Mouse (Mus musculus) kidney, adult 2 months (tissue): ENCODE results near the gene Cdc123. TPM values are rescaled to one million over a fixed set of nuclear protein-coding genes. Genes with fewer than 3 reads are reported as not detected.
A peak's percentile ranks its signal among the peaks of the same experiment; 100 is the strongest.

ENCODE experiments used
- DNase-seq: peaks from one replicate; pipeline ENCODE4 v3.0.0; 2021
- H3K27ac ChIP-seq: fragments of 200-500 bp; 2 replicates; pipeline ENCODE4 v1.5.1; 2012; ENCODE audit warnings: low read depth, low read length, control low read depth, inconsistent platforms; ENCODE audit not compliant: insufficient read depth
- H3K27me3 ChIP-seq: fragments of 200-500 bp; replicated peaks from 2 replicates; pipeline ENCODE4 v1.6.1; 2012; ENCODE audit warnings: mild to moderate bottlenecking, moderate library complexity, low read length, inconsistent platforms; ENCODE audit not compliant: control insufficient read depth, insufficient read depth
- H3K36me3 ChIP-seq: fragments of 200-500 bp; 2 replicates; pipeline ENCODE4 v1.6.1; 2012; ENCODE audit warnings: mild to moderate bottlenecking, moderate library complexity, low read length, inconsistent platforms; ENCODE audit not compliant: control insufficient read depth, insufficient read depth
- H3K4me1 ChIP-seq: fragments of 200-500 bp; 2 replicates; pipeline ENCODE4 v1.6.1; 2011; ENCODE audit warnings: low read length; ENCODE audit not compliant: control insufficient read depth, insufficient read depth
- H3K4me3 ChIP-seq: fragments of 200-500 bp; 2 replicates; pipeline ENCODE4 v1.5.1; 2011; ENCODE audit warnings: mild to moderate bottlenecking, low read depth, low read length, control low read depth; ENCODE audit not compliant: insufficient read depth
- CTCF ChIP-seq: fragments of 200-500 bp; conservative IDR thresholded peaks from 2 replicates; pipeline ENCODE4 v1.5.1; 2011; ENCODE audit warnings: low read depth, mild to moderate bottlenecking, control low read depth, low read length, moderate library complexity, mixed read lengths; ENCODE audit not compliant: insufficient read depth, insufficient read length
- POLR2A ChIP-seq: fragments of 200-500 bp; IDR thresholded peaks from one replicate; pipeline ENCODE4 v1.6.1; 2011; ENCODE audit warnings: low read depth, low read length, control low read depth
- WGBS: fragments of 180-500 bp; shearing (Covaris S2); methylation state at CpG from one replicate; pipeline ENCODE4 v1.1.7; 2018; 5-methylcytosine and 5-hydroxymethylcytosine counted together
- polyA plus RNA-seq: library from polyadenylated mRNA; depleted of rRNA; stranded (reverse); fragments of >200 nt; gene quantifications from 2 replicates; pipeline ENCODE4 v1.2.3, GENCODE M21; 2012

Gene Cdc123
- polyA plus RNA-seq, 1 experiment: 74.7 TPM

- TF ChIP-seq POLR2A: no peak
- TF ChIP-seq CTCF: no peak
- Histone ChIP-seq H3K36me3 (no peaks in the 10 kb centered on the region; the same call in 1 of the 2 replicates), H3K27me3 (no peaks in the 10 kb centered on the region), H3K27ac (no peak within 1 kb of the TSS), H3K4me3 (no peak within 1 kb of the TSS), H3K4me1 (no peaks in the 10 kb centered on the region)
- no peak for DNase-seq
- 95% methylated on average over 3 of the region's 3 CpGs for WGBS
Measured at GRCm38 (mm10) chr2:5862834-5863233, 17.9 kb upstream of the Cdc123 start, which contains the start of gene Gm13199. Gene Gm13199 (minus strand): TSS chr2:5862934.

- Histone ChIP-seq H3K4me1 (no peaks in the 10 kb centered on the region), H3K27me3 (no peaks in the 10 kb centered on the region), H3K27ac (no peak overlapping the region), H3K36me3 (no peaks in the 10 kb centered on the region), H3K4me3 (no peak overlapping the region)
- no peak for TF ChIP-seq CTCF
- TF ChIP-seq POLR2A: no peak
- 78% methylated on average over 5 of the region's 5 CpGs for WGBS
- no peak for DNase-seq
Measured at GRCm38 (mm10) chr2:5851866-5852265, 6.9 kb upstream of the Cdc123 start.

GRCm38 (mm10) chr2:5851116-5851515, 6.2 kb upstream of the Cdc123 start:
- Histone ChIP-seq H3K36me3 (no peaks in the 10 kb centered on the region), H3K4me1 (no peaks in the 10 kb centered on the region), H3K4me3 (no peak overlapping the region), H3K27ac (no peak overlapping the region), H3K27me3 (no peaks in the 10 kb centered on the region)
- no peak for DNase-seq
- TF ChIP-seq CTCF (no peak), POLR2A (no peak)
- 88% methylated on average over 9 of the region's 9 CpGs for WGBS

- no peaks in the 10 kb centered on the region for H3K36me3 ChIP-seq
- H3K4me1 ChIP-seq: no peaks in the 10 kb centered on the region
- no peak overlapping the region for H3K27ac ChIP-seq
- TF ChIP-seq CTCF: no peak
- TF ChIP-seq POLR2A: no peak
- H3K4me3 ChIP-seq: peak overlapping the region; percentile 78
- DNase-seq: no peak
- WGBS: 7% methylated on average over 4 of the region's 4 CpGs
- H3K27me3 ChIP-seq: no peaks in the 10 kb centered on the region
Measured at GRCm38 (mm10) chr2:5845826-5846225, 862 bp upstream of the Cdc123 start.

- no peak for DNase-seq
- 3% methylated on average over 23 of the region's 23 CpGs for WGBS
Measured at GRCm38 (mm10) chr2:5844181-5844872, 637 bp downstream of the Cdc123 start.

GRCm38 (mm10) chr2:5840815-5841214, 4.1 kb downstream of the Cdc123 start:
- no peaks in the 10 kb centered on the region; the same call in 1 of the 2 replicates for H3K36me3 ChIP-seq
- H3K4me3 ChIP-seq: no peak overlapping the region
- no peak overlapping the region for H3K27ac ChIP-seq
- H3K4me1 ChIP-seq: no peaks in the 10 kb centered on the region
- 91% methylated on average over 11 of the region's 11 CpGs for WGBS
- DNase-seq: no peak
- TF ChIP-seq CTCF: no peak
- no peaks in the 10 kb centered on the region for H3K27me3 ChIP-seq

More at GRCm38 (mm10) chr2:5844181-5844872, 637 bp downstream of the Cdc123 start:
- TF ChIP-seq CTCF (no peak), POLR2A (no peak)
- Histone ChIP-seq H3K36me3 (no peaks in the 10 kb centered on the region; the same call in 1 of the 2 replicates), H3K4me1 (no peaks in the 10 kb centered on the region), H3K4me3 (peak overlapping the region; percentile 78), H3K27ac (no peak overlapping the region; the same call in 1 of the 2 replicates), H3K27me3 (no peaks in the 10 kb centered on the region)

- no peaks in the 10 kb centered on the region; the same call in 1 of the 2 replicates for H3K36me3 ChIP-seq
- TF ChIP-seq CTCF (no peak), POLR2A (no peak)
Measured at GRCm38 (mm10) chr2:5825265-5825913, 19.6 kb downstream of the Cdc123 start.

GRCm38 (mm10) chr2:5824685-5825084, 20.3 kb downstream of the Cdc123 start:
- 78% methylated on average over 5 of the region's 5 CpGs for WGBS
- no peak overlapping the region for H3K4me3 ChIP-seq
- DNase-seq: no peak
- H3K27ac ChIP-seq: no peak overlapping the region
- TF ChIP-seq CTCF (no peak), POLR2A (no peak)
- H3K27me3 ChIP-seq: no peaks in the 10 kb centered on the region
- H3K36me3 ChIP-seq: no peaks in the 10 kb centered on the region; the same call in none of the 2 replicates
- no peaks in the 10 kb centered on the region; the same call in 1 of the 2 replicates for H3K4me1 ChIP-seq

More at GRCm38 (mm10) chr2:5825265-5825913, 19.6 kb downstream of the Cdc123 start:
- Histone ChIP-seq H3K27me3 (no peaks in the 10 kb centered on the region), H3K4me3 (no peak overlapping the region), H3K4me1 (no peaks in the 10 kb centered on the region; the same call in 1 of the 2 replicates), H3K27ac (no peak overlapping the region)
- 77% methylated on average over 5 of the region's 5 CpGs for WGBS
- no peak for DNase-seq
